Mouse (Mus musculus) testis, adult 2 months (tissue): ENCODE measurements around the gene Pip5k1b.

Experiments
- CTCF ChIP-seq: fragments of 200-500 bp; IDR thresholded peaks from 2 replicates; pipeline ENCODE4 v1.5.1; 2012; ENCODE audit warnings: low read depth, mild to moderate bottlenecking, inconsistent platforms, low read length, moderate library complexity; ENCODE audit not compliant: control insufficient read depth, insufficient read depth, insufficient replicate concordance
- POLR2A ChIP-seq: fragments of 200-500 bp; IDR thresholded peaks from 2 replicates; pipeline ENCODE4 v1.6.1; 2012; ENCODE audit warnings: low read depth, mild to moderate bottlenecking, inconsistent platforms, low read length, moderate library complexity; ENCODE audit not compliant: control insufficient read depth

DNA sequence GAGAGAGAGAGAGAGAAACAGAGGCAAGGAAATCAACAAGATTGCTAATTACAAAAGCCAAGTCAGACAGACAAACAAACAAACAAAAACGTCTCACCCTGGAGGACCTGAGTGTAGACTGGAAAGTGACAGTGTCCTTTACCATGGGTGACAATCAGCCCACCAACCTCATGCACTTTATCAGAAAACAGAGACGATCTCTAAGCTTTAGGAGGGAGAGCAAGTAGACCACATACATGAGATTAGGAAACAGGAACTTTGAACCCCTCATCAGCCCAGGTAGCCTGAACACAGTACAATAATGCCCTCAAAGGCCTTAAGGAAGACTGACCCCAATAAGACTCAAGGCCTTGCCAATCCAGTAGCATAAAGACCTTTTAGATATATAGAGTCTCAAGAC lies 227.8 kb downstream of the Pip5k1b start:
- TF ChIP-seq POLR2A = no peak
- no peak for TF ChIP-seq CTCF
